Mouse (Mus musculus) lung, embryonic 16.5 days (tissue): ENCODE measurements around the gene Nabp2. TPM values are rescaled to one million over a fixed set of nuclear protein-coding genes. Genes with fewer than 3 reads are reported as not detected.

Experiments used
- ATAC-seq: fragments of 200-750 bp; cut with Nextera tagmentation; 2 replicates; pipeline ENCODE4 v1.8.0; 2017; ENCODE audit warnings: low read depth, mild to moderate bottlenecking, moderate library complexity
- H3K27ac ChIP-seq: fragments of 300-500 bp; sonication (generic); 2 replicates; pipeline ENCODE4 v1.5.1; 2014; ENCODE audit warnings: mild to moderate bottlenecking, control low read depth, low read length
- H3K27me3 ChIP-seq: fragments of 300-500 bp; sonication (generic); 2 replicates; pipeline ENCODE4 v1.6.1; 2014; ENCODE audit warnings: low read depth, low read length, mixed read lengths; ENCODE audit not compliant: control insufficient read depth, insufficient read depth
- H3K36me3 ChIP-seq: fragments of 300-500 bp; sonication (generic); 2 replicates; pipeline ENCODE4 v1.6.1; 2014; ENCODE audit warnings: low read length; ENCODE audit not compliant: control insufficient read depth, insufficient read depth
- H3K4me1 ChIP-seq: fragments of 300-500 bp; sonication (generic); replicated peaks from 2 replicates; pipeline ENCODE4 v1.6.1; 2014; ENCODE audit warnings: low read length, mixed read lengths; ENCODE audit not compliant: control insufficient read depth, insufficient read depth
- H3K4me2 ChIP-seq: fragments of 300-500 bp; sonication (generic); 2 replicates; pipeline ENCODE4 v1.6.1; 2014; ENCODE audit warnings: low read depth, low read length, control low read depth
- H3K4me3 ChIP-seq: fragments of 300-500 bp; sonication (generic); 2 replicates; pipeline ENCODE4 v1.5.1; 2014; ENCODE audit warnings: mild to moderate bottlenecking, low read length, control low read depth
- H3K9ac ChIP-seq: fragments of 300-500 bp; sonication (generic); 2 replicates; pipeline ENCODE4 v1.6.1; 2014; ENCODE audit warnings: low read length, control low read depth
- H3K9me3 ChIP-seq: fragments of 300-500 bp; sonication (generic); 2 replicates; pipeline ENCODE4 v1.6.1; 2016; ENCODE audit warnings: low read length; ENCODE audit not compliant: control insufficient read depth
- WGBS: fragments of 180-500 bp; shearing (Covaris S2); extraction: QIAGEN DNeasy Blood & Tissue Kit; methylation state at CpG from one replicate; pipeline ENCODE4 v1.1.7; 2014; 5-methylcytosine and 5-hydroxymethylcytosine counted together
- polyA plus RNA-seq: library from polyadenylated mRNA; unstranded; fragments of >200 nt; fragmentation: Nextera tagmentation; extraction: Ambion mirVana; gene quantifications from 2 replicates; pipeline ENCODE4 v1.2.1, GENCODE M21; 2015

The Nabp2 gene
- polyA plus RNA-seq, 1 experiment from 2014 or later = 74.5 TPM

DNA sequence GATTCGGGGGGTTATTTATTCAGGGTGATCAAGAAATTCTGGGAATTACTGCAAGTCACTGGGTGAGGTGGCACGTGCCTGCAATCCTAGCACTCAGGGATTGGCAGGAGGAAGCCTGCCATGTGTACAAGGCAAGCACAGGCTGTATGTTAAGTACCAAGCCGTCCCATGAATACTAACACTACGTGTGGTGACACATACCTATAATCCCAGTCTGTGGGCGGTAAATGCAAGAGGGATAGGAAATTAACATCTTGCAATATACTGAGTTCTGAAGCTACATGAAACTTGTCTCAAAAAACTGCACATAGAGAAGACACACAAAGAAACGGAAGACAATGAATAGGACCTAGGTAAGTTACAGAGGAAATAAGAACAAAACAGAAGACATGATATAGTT, 39.7 kb upstream of the Nabp2 start:
- Histone ChIP-seq H3K27me3 (no peaks in the 10 kb centered on the region), H3K9ac (no peak overlapping the region), H3K36me3 (no peaks in the 10 kb centered on the region), H3K4me3 (no peak overlapping the region), H3K9me3 (no peaks in the 10 kb centered on the region), H3K27ac (no peak overlapping the region), H3K4me1 (no peaks in the 10 kb centered on the region), H3K4me2 (no peak overlapping the region)
- WGBS = 73% methylated on average over 6 of the region's 6 CpGs
- no peak for ATAC-seq

DNA sequence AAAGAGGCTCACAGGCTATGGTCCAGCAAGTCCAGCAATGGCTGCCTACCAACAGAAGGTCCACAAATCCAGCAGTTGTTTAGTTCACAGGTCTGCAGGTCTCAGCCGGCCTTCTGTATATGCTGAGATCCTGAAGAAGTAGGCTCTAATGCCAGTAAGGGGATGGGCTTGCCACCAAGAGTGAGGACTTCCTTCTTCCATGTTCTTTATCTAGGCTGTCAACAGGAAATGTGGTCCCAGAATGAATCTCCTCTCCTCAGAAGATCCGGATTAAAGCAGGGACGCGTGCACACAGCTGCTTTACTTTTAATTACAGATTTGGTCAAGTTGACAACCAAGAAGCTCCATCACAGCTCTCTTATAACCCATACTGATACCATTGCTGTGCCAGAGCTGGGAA, 34.1 kb upstream of the Nabp2 start:
- 70% methylated on average over 4 of the region's 4 CpGs for WGBS
- no peak overlapping the region for H3K4me3 ChIP-seq
- H3K4me2 ChIP-seq = no peak overlapping the region
- no peak overlapping the region for H3K9ac ChIP-seq
- 0 out of 2 replicates have a peak, but pooled peaks cover 3% of the 10 kb centered on the region for H3K36me3 ChIP-seq
- H3K4me1 ChIP-seq = no peaks in the 10 kb centered on the region
- ATAC-seq = no peak
- H3K27me3 ChIP-seq = no peaks in the 10 kb centered on the region
- no peak overlapping the region for H3K27ac ChIP-seq
- no peaks in the 10 kb centered on the region for H3K9me3 ChIP-seq

DNA sequence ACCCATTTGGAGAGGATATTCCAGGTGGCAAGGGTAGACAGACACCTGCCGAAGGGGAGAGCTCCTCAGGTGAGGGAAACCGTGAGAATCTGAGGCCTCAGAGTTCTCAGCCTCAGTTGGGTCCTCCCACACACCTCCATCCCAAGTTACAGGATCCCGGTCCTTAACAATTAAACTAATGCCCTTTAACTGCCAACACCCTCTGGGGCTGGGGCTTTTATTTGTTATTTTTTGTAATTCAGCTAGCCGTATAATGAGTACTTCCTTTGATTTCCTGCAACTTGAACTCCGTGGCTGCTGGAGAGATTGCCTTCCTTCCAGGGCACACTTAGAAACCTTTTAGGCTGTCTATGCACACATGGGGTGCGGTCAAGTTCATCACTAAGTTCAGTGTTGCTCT, 33.1 kb upstream of the Nabp2 start:
- no peaks in the 10 kb centered on the region; the same call in 1 of the 2 replicates for H3K4me1 ChIP-seq
- no peaks in the 10 kb centered on the region for H3K9me3 ChIP-seq
- no peak for ATAC-seq
- H3K9ac ChIP-seq = no peak overlapping the region
- 49% methylated on average over 6 of the region's 6 CpGs for WGBS
- no peak overlapping the region for H3K27ac ChIP-seq
- no peak overlapping the region for H3K4me2 ChIP-seq
- H3K36me3 ChIP-seq = peaks cover 7% of the 10 kb centered on the region; the same call in 1 of the 2 replicates
- no peaks in the 10 kb centered on the region for H3K27me3 ChIP-seq
- H3K4me3 ChIP-seq = no peak overlapping the region

DNA sequence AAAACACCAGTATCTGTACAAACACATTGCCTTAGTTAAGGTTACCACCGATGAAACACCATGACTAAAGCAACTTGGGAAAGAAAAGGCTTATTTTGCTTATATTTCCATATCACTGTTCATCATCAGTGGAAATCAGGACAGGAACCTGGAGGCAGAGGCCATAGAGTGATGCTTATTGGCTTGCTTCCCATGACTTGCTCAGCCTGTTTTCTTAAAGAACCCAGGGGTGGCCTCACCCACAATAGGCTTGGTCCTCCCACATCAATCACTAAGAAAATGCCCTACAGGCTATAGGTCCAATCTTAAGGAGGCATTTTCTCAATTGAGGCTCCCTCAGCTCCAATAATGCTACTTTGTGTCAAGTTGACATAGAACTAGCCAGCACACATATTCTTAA, 31.4 kb upstream of the Nabp2 start:
- no peaks in the 10 kb centered on the region; the same call in 1 of the 2 replicates for H3K4me1 ChIP-seq
- ATAC-seq = no peak
- H3K36me3 ChIP-seq = peaks cover 23% of the 10 kb centered on the region
- 82% methylated on average over 1 of the region's 1 CpGs for WGBS
- no peaks in the 10 kb centered on the region for H3K27me3 ChIP-seq
- H3K9me3 ChIP-seq = no peaks in the 10 kb centered on the region
- H3K4me2 ChIP-seq = no peak overlapping the region
- no peak overlapping the region for H3K27ac ChIP-seq
- H3K4me3 ChIP-seq = no peak overlapping the region
- no peak overlapping the region for H3K9ac ChIP-seq

DNA sequence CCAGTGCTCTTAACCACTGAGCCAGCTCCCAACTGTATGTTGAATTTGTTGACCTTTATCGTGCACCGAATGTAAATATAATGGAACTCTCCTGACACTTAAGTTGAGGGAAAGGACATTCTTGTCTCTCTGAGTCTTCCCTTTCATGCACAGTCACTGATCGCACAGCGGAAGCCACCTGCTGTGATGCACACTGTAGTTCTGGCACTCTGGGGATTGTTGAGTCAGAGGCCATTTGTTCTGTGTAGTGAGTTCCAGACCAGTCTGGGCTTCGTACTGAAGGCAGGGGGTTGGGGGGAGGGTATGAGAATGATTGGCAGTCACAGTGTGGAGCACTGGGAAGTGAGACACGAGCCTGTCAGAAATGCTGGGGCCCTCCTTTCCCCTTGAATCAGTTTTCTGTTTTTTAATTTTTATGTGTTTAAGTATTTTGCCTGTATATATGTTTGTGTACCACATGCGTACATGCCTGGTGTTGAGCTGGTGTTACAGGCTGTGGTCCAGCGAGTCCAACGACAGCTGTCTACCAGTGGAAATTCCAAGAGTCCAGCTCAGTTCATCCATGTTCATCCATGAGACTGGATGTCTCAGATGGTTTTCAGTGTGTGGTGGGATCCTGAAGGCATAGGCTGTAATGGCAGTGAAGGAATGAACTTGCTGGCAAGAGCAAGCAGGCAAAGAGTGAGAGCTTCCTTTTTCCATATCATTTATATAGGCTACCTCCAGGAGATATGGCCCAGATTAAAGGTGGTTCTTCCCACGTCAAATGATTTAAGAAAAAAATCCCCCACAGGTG, 30.2 kb upstream of the Nabp2 start:
- Histone ChIP-seq H3K9me3 (no peaks in the 10 kb centered on the region), H3K36me3 (peaks cover 32% of the 10 kb centered on the region), H3K9ac (no peak overlapping the region), H3K4me3 (no peak overlapping the region), H3K4me2 (no peak overlapping the region), H3K27me3 (no peaks in the 10 kb centered on the region), H3K27ac (no peak overlapping the region), H3K4me1 (no peaks in the 10 kb centered on the region; the same call in 1 of the 2 replicates)
- 86% methylated on average over 10 of the region's 10 CpGs for WGBS
- ATAC-seq = no peak

DNA sequence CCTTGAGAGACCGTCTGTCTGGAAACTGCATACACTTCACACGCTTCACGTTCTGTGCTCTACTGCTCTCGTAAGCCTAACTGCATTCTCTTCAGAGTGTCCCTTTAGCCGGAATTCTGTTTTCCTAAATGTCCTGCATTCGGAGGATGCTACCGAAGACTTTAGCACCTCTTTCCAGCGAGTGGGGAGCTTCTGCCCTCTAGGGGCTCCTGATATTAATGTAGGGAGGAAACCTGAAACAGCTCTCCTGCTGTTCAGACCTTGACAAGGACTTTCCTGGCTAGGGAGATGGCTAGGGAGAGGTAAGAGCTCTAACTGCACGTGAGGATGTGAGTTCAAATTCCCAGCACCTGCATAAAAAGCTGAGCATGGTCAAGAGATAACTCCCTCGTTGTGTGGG, 29.1 kb upstream of the Nabp2 start:
- no peak for ATAC-seq
- H3K36me3 ChIP-seq = peaks cover 37% of the 10 kb centered on the region
- H3K27me3 ChIP-seq = no peaks in the 10 kb centered on the region
- no peak overlapping the region for H3K9ac ChIP-seq
- no peak overlapping the region for H3K4me2 ChIP-seq
- H3K4me3 ChIP-seq = no peak overlapping the region
- no peak overlapping the region for H3K27ac ChIP-seq
- no peaks in the 10 kb centered on the region; the same call in 1 of the 2 replicates for H3K4me1 ChIP-seq
- WGBS = 51% methylated on average over 10 of the region's 10 CpGs
- no peaks in the 10 kb centered on the region for H3K9me3 ChIP-seq

DNA sequence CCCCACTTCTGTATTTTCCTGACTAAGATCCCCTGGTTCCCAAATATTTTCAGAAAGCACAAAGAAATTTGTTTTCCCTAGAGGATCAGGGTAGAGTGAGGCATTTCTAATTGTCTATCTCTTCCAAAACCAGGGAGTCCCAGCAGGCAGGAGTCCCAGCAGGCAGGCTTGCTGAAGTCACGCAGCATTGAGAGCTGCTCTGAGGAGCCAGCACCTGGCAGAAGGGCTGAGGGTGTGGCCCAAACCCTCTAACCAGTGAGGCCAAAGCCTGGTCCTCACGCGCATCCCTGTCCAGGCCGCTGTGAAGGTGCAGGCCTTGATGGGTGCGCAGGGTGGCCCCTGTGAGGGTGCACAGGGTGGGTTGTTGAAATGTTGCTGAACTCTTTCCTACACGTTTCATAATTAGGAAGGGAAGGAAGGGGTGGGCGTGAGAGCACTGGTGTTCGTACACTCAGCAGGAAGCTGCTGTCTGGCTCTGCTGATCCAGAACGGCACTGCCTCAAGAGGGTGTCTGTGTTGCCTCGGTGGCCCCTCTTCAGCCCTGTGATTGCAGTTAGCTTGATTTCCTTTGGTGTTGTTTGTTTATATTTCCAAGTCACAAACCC, 27.5 kb upstream of the Nabp2 start:
- 53% methylated on average over 10 of the region's 10 CpGs for WGBS
- H3K27me3 ChIP-seq = no peaks in the 10 kb centered on the region
- no peak overlapping the region for H3K4me3 ChIP-seq
- H3K27ac ChIP-seq = peak overlapping the region; percentile 70
- H3K4me1 ChIP-seq = no peaks in the 10 kb centered on the region; the same call in 1 of the 2 replicates
- peaks cover 38% of the 10 kb centered on the region for H3K36me3 ChIP-seq
- no peaks in the 10 kb centered on the region for H3K9me3 ChIP-seq
- no peak overlapping the region for H3K9ac ChIP-seq
- H3K4me2 ChIP-seq = no peak overlapping the region
- peak; percentile 59; the same call in 1 of the 2 replicates for ATAC-seq

DNA sequence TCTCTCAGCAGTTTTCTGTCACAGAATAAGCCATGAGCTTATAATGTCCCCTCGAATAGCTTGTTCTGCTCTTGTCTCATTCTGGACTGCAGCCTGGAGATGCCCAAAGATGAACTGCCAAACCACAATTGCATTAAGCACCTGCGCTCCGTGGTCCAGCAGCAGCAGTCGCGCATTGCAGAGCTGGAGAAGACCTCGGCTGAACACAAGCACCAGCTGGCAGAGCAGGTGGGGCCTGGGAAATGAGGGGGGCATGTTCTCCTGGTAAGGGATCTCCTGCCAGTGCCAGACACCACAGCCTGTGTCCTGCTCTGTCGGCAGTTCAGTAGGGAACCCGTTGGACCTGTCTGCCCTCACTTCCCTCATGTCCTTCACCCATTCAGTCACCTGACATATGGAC, 25.1 kb upstream of the Nabp2 start:
- H3K4me3 ChIP-seq = no peak overlapping the region
- no peaks in the 10 kb centered on the region for H3K9me3 ChIP-seq
- no peak overlapping the region for H3K9ac ChIP-seq
- ATAC-seq = no peak
- no peaks in the 10 kb centered on the region; the same call in 1 of the 2 replicates for H3K4me1 ChIP-seq
- H3K4me2 ChIP-seq = no peak overlapping the region
- peaks cover 35% of the 10 kb centered on the region for H3K36me3 ChIP-seq
- 84% methylated on average over 8 of the region's 8 CpGs for WGBS
- no peaks in the 10 kb centered on the region for H3K27me3 ChIP-seq
- H3K27ac ChIP-seq = no peak overlapping the region

DNA sequence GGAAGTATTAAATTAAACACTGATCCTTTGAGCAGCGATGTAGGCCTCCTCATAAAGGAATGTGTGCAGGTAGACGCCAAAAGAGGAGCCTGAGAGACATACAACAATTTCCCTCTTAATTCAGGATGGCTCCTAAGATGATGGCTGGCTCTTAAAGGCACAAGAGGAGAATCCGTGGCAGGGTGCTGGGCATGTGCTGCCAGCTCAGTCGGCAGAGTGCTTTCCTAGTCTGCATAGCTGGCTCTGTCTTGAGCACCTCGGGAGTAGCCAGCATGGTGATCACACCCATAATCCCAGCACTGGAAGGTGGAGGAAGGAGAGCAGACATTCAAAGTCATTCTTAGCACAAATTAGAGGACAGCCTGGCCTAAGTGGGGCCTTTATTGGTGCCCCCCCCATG, 24.6 kb upstream of the Nabp2 start:
- Histone ChIP-seq H3K27ac (no peak overlapping the region), H3K4me3 (no peak overlapping the region), H3K36me3 (peaks cover 35% of the 10 kb centered on the region), H3K9ac (no peak overlapping the region), H3K4me1 (no peaks in the 10 kb centered on the region; the same call in 1 of the 2 replicates), H3K4me2 (no peak overlapping the region), H3K27me3 (no peaks in the 10 kb centered on the region), H3K9me3 (no peaks in the 10 kb centered on the region)
- WGBS = 78% methylated on average over 5 of the region's 5 CpGs
- no peak for ATAC-seq
